Mouse (Mus musculus): Measurements from ENCODE around the gene Atf3. TPM values are rescaled to one million over a fixed set of nuclear protein-coding genes. Genes with fewer than 3 reads are reported as not detected.

Gene Atf3
- polyA plus RNA-seq, 1 experiment from 2014 or later: 1.8 TPM

DNA sequence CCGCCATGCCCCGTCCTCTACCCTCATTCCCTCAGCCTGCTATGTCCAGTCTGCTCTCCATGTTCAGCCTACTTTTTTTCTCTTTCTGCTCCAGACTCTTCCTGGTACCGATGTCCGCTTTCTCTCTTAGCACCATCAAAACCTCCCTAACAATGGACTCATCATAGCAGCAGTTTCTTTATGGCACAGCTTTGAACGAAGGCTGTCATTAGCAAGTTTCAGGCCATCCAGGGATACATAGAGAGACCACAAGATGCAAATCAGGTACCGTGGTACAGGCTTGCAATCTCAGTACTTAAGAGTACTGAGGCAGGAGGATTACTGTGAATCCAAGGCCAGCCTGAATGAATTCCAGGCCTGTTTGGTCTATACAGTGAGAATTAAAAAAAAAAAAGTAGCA, 25.1 kb downstream of the Atf3 start:
- no peak for ATAC-seq (ENCODE audit: low FRiP score, low TSS enrichment)
- H3K27me3 ChIP-seq (ENCODE audit: control insufficient read depth, insufficient read depth, low read length): no peaks in the 10 kb centered on the region
- no peak overlapping the region for H3K27ac ChIP-seq (replicated peaks; ENCODE audit: low read depth, low read length)
- no peaks in the 10 kb centered on the region for H3K36me3 ChIP-seq (ENCODE audit: control insufficient read depth, insufficient read depth, low read length)
- no peak for DNase-seq
- no peak overlapping the region for H3K4me2 ChIP-seq (ENCODE audit: low read length)
- H3K4me1 ChIP-seq (ENCODE audit: control insufficient read depth, insufficient read depth, low read length): no peaks in the 10 kb centered on the region
- 92% methylated on average over 6 of the region's 6 CpGs for WGBS
- H3K9ac ChIP-seq (replicated peaks; ENCODE audit: low read length): no peak overlapping the region
- H3K4me3 ChIP-seq (replicated peaks; ENCODE audit: low read depth, low read length): no peak overlapping the region
- no peaks in the 10 kb centered on the region for H3K9me3 ChIP-seq (ENCODE audit: control insufficient read depth, low read length)

DNA sequence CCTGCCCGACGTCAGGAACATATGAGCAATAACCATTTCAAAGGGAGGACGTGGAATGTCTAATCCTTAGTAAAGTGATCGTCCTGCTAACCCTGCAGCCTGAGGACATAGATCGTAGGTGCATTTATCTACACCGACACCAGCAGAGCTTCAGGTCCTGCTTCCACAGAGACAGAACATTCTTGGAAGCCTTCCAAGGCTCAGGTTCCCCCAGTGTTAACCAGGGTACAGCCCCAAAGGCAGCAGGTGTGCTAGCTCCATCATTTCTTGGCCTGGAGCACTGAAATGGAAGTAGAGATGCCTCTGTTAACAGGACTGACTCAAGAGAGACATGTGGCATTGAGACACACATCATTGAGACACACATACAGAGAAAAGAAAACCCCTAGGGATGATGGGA, 25.6 kb downstream of the Atf3 start:
- Histone ChIP-seq H3K4me2 (ENCODE audit: low read length) (no peak overlapping the region), H3K9me3 (ENCODE audit: control insufficient read depth, low read length) (no peaks in the 10 kb centered on the region), H3K36me3 (ENCODE audit: control insufficient read depth, insufficient read depth, low read length) (no peaks in the 10 kb centered on the region), H3K4me3 (replicated peaks; ENCODE audit: low read depth, low read length) (no peak overlapping the region), H3K27me3 (ENCODE audit: control insufficient read depth, insufficient read depth, low read length) (peaks cover 2% of the 10 kb centered on the region; the same call in 1 of the 2 replicates), H3K4me1 (ENCODE audit: control insufficient read depth, insufficient read depth, low read length) (no peaks in the 10 kb centered on the region), H3K9ac (replicated peaks; ENCODE audit: low read length) (no peak overlapping the region), H3K27ac (replicated peaks; ENCODE audit: low read depth, low read length) (no peak overlapping the region)
- ATAC-seq (ENCODE audit: low FRiP score, low TSS enrichment): no peak
- no peak for DNase-seq
- 40% methylated on average over 6 of the region's 6 CpGs for WGBS

DNA sequence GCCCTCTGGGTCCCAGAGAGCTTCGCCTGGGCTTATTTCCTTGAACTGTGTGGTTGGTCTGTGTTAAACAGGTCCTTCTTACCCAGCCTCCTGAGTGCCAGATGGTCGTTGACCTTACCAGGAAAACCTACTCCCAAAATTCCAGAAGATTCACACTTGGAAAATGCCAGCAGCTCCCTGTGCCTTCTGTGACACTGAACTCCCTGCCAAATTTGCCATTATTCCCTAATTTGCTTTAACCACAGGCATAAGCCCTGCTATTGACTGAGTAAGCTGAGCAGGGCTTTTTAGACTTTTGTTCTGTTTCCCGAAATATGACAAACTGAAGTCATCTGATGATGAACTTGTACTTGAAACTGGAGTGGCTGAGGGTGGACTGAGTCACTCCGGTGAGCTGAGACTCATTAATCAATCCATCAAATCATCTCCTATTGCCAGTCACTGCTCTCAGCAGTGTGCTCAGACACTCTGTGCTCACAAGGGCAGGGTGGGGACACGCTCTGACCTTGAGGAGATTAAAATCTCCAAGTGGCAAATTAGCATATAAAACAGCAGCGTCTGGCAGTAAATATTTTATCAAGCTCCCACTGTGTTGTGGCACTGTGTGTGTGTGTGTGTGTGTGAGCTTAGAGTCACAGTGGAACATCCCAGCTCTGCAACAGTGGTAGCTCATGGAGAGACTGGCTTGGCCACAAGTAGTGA, 28.0 kb downstream of the Atf3 start:
- no peak; the same call in 1 of the 2 replicates for ATAC-seq (ENCODE audit: low FRiP score, low TSS enrichment)
- Histone ChIP-seq H3K9ac (replicated peaks; ENCODE audit: low read length) (no peak overlapping the region), H3K9me3 (ENCODE audit: control insufficient read depth, low read length) (no peaks in the 10 kb centered on the region), H3K4me3 (replicated peaks; ENCODE audit: low read depth, low read length) (no peak overlapping the region), H3K27ac (replicated peaks; ENCODE audit: low read depth, low read length) (no peak overlapping the region), H3K4me2 (ENCODE audit: low read length) (no peak overlapping the region), H3K27me3 (ENCODE audit: control insufficient read depth, insufficient read depth, low read length) (peaks cover 24% of the 10 kb centered on the region), H3K4me1 (ENCODE audit: control insufficient read depth, insufficient read depth, low read length) (peaks cover 18% of the 10 kb centered on the region), H3K36me3 (ENCODE audit: control insufficient read depth, insufficient read depth, low read length) (no peaks in the 10 kb centered on the region)
- peak; percentile 17 for DNase-seq
- WGBS: 42% methylated on average over 6 of the region's 6 CpGs

DNA sequence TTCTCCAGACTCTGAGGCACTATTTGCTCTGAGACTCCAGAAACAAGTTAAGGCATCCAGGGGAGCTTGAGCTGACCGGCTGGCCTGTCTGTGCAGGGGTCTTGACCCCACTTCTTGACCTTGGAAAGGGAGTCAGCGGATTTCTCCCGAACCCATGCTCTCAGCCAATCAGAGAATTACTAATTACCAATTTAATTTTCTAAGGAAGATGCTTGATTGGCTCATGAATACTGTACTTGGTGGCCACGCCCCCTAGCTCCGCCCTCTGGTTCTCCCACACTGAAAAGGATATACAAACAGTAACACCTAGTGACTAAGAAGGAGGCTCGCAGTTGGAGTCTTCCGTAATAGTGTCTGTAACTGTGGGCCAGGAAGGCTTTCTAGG, 31.5 kb downstream of the Atf3 start:
- Histone ChIP-seq H3K4me1 (ENCODE audit: control insufficient read depth, insufficient read depth, low read length) (peaks cover 34% of the 10 kb centered on the region), H3K27ac (replicated peaks; ENCODE audit: low read depth, low read length) (no peak overlapping the region), H3K9me3 (ENCODE audit: control insufficient read depth, low read length) (no peaks in the 10 kb centered on the region), H3K36me3 (ENCODE audit: control insufficient read depth, insufficient read depth, low read length) (no peaks in the 10 kb centered on the region), H3K4me3 (replicated peaks; ENCODE audit: low read depth, low read length) (no peak overlapping the region), H3K4me2 (ENCODE audit: low read length) (peak overlapping the region; percentile 91; the same call in 1 of the 2 replicates), H3K9ac (replicated peaks; ENCODE audit: low read length) (no peak overlapping the region), H3K27me3 (ENCODE audit: control insufficient read depth, insufficient read depth, low read length) (peaks cover 53% of the 10 kb centered on the region)
- 4% methylated on average over 7 of the region's 7 CpGs for WGBS
- DNase-seq: peak; percentile 32
- no peak for ATAC-seq (ENCODE audit: low FRiP score, low TSS enrichment)

DNA sequence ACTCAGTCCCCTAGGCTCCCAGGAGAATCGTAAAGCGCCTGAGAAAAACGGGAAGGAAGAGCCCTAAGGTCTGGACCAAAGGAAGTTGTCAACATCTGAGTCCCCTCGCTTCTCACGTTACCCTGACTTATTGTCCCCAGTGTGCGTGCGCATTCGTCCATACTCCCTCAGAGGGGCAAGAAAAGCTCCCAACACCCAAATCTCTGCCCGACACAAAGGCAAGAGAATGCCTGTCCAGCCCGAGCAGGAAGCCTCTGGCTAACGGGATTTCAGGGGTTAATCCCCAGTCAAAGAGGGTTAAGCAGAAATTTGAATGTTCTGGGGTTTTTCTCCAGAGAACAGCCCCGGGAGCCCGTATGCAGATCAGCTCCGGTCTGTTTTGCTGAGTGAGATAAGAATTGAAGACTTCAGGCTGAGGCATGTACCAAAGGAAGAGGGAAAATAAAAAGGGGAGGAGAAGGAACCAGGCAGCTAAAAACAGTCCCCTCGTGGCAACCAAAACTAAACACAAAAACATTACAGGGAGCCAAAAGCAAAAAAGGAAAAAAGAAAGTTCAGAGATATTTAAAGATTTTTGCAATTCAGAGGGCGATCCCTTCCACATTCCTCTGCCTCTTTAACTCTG, 32.0 kb downstream of the Atf3 start:
- H3K27me3 ChIP-seq (ENCODE audit: control insufficient read depth, insufficient read depth, low read length): peaks cover 58% of the 10 kb centered on the region
- no peak for ATAC-seq (ENCODE audit: low FRiP score, low TSS enrichment)
- peaks cover 34% of the 10 kb centered on the region for H3K4me1 ChIP-seq (ENCODE audit: control insufficient read depth, insufficient read depth, low read length)
- peak overlapping the region; percentile 51 for H3K4me3 ChIP-seq (replicated peaks; ENCODE audit: low read depth, low read length)
- WGBS: under 1% methylated on average over 16 of the region's 16 CpGs
- H3K9ac ChIP-seq (replicated peaks; ENCODE audit: low read length): no peak overlapping the region
- peak overlapping the region; percentile 91 for H3K4me2 ChIP-seq (ENCODE audit: low read length)
- no peak overlapping the region for H3K27ac ChIP-seq (replicated peaks; ENCODE audit: low read depth, low read length)
- H3K36me3 ChIP-seq (ENCODE audit: control insufficient read depth, insufficient read depth, low read length): no peaks in the 10 kb centered on the region
- DNase-seq: peak; percentile 47
- no peaks in the 10 kb centered on the region for H3K9me3 ChIP-seq (ENCODE audit: control insufficient read depth, low read length)

DNA sequence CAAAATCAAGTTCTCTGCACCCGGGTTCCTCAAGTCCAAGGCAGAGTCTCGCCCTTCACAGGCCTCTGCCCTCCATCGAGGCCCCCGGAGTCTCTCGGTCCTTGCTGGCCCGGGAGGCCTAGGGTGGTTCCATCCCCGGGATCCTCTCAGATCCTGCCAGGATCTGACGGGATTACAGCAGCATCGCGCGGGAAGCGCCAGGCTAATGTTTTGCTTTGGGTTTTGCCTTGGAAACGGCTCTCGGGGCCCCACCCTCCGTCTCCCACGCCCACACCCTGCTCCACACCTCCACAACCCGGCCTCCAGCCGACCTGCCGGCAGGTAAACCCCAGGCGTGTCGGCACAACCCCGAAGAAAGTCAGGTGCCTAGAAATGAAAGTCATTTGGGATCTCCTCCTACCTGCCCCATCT, 33.0 kb downstream of the Atf3 start:
- Histone ChIP-seq H3K9me3 (ENCODE audit: control insufficient read depth, low read length) (no peaks in the 10 kb centered on the region), H3K27ac (replicated peaks; ENCODE audit: low read depth, low read length) (no peak overlapping the region), H3K4me3 (replicated peaks; ENCODE audit: low read depth, low read length) (peak overlapping the region; percentile 51), H3K27me3 (ENCODE audit: control insufficient read depth, insufficient read depth, low read length) (peaks cover 68% of the 10 kb centered on the region), H3K4me2 (ENCODE audit: low read length) (peak overlapping the region; percentile 91), H3K36me3 (ENCODE audit: control insufficient read depth, insufficient read depth, low read length) (no peaks in the 10 kb centered on the region), H3K9ac (replicated peaks; ENCODE audit: low read length) (no peak overlapping the region; the same call in 1 of the 2 replicates), H3K4me1 (ENCODE audit: control insufficient read depth, insufficient read depth, low read length) (peaks cover 34% of the 10 kb centered on the region)
- DNase-seq: peak; percentile 37
- ATAC-seq (ENCODE audit: low FRiP score, low TSS enrichment): no peak
- WGBS: 2% methylated on average over 22 of the region's 22 CpGs

DNA sequence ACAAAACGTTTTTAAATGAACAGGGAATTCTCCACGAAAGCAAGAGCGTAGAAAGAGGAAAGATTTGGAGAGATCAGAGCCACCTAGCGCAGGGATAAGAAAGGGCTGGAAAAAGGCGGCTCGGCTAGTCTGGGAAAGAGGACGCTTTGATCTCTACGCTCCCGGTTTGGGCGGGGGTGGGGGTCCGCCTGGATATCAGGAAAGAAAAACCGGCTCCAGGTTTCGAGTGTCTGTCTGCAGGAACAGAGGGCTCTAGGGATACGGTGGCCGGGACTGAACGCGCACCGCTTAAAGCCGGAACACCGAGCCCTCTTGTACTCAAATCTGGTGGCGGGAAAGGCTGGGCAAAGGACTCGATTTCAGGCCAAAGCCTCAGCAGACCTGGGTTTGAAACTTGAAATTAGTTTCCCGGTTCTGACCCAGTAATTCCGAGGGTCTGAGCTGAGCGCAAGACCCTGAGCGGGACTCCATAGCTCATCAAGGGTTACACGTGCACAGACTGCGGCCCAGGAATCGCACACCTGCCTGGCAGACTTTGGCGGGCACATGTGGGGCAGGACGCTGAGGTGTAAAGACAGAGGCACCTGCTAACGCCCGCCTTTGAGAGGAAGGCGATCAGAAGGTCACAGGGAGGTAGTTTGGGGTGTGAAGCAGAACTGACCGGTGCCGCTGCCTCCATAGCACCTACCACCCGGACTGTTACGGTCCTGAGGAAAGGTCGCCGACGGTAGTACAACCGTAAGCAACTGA, 33.6 kb downstream of the Atf3 start:
- ATAC-seq (ENCODE audit: low FRiP score, low TSS enrichment) (no peak), DNase-seq (peak; percentile 76)
- H3K36me3 ChIP-seq (ENCODE audit: control insufficient read depth, insufficient read depth, low read length): no peaks in the 10 kb centered on the region
- peak overlapping the region; percentile 91 for H3K4me2 ChIP-seq (ENCODE audit: low read length)
- no peaks in the 10 kb centered on the region for H3K9me3 ChIP-seq (ENCODE audit: control insufficient read depth, low read length)
- H3K27me3 ChIP-seq (ENCODE audit: control insufficient read depth, insufficient read depth, low read length): peaks cover 71% of the 10 kb centered on the region
- peaks cover 34% of the 10 kb centered on the region for H3K4me1 ChIP-seq (ENCODE audit: control insufficient read depth, insufficient read depth, low read length)
- 2% methylated on average over 42 of the region's 42 CpGs for WGBS
- no peak overlapping the region for H3K27ac ChIP-seq (replicated peaks; ENCODE audit: low read depth, low read length)
- peak overlapping the region; percentile 51 for H3K4me3 ChIP-seq (replicated peaks; ENCODE audit: low read depth, low read length)
- H3K9ac ChIP-seq (replicated peaks; ENCODE audit: low read length): no peak overlapping the region; the same call in 1 of the 2 replicates

DNA sequence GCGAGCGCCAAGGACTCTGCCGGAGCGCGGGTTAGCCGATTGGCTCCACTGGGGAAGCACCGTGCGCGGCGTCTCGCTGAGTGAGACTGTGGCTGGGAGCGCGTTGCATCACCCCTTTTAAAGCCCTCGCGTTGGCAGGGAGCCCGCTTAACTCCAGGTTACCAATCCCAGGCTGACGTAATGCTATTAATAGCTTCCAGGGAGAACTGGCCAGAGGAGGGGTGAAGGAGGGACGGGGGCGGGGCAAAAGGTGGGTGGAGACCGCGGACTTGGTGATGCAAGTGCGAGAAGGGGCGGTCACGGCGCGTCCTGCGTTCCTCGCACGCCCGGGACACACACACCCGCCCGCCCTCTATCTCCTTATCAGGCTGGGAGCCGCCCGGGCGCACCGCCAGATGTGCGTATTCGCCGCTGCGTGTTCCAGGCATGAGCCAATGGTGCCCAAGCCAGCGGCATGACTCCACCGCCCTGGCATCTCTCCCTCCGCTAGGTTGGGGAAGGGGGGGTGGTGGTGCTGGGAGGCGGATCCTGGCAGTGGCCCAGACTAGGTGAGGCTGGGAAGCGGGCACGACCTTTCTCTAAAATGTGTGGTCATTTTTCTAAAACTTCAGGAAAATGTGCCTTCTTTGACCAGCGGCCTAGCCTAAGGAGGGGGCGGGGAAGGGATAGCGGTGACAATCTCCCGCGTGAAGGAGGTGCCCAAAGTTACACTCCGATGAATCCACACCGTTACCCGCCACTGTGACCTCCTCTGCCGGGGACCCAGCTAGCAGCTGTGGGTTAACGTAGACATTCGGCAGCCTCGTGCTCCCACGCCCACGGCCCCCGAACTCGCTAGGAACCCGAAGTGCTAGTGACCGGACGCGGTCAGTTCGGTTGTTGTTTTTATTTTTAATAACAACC, 34.4 kb downstream of the Atf3 start:
- WGBS: under 1% methylated on average over 67 of the region's 67 CpGs
- H3K9me3 ChIP-seq (ENCODE audit: control insufficient read depth, low read length): no peaks in the 10 kb centered on the region
- peak overlapping the region; percentile 51 for H3K4me3 ChIP-seq (replicated peaks; ENCODE audit: low read depth, low read length)
- H3K4me1 ChIP-seq (ENCODE audit: control insufficient read depth, insufficient read depth, low read length): peaks cover 34% of the 10 kb centered on the region
- ATAC-seq (ENCODE audit: low FRiP score, low TSS enrichment): peak; percentile 82
- peak overlapping the region; percentile 91 for H3K4me2 ChIP-seq (ENCODE audit: low read length)
- no peak overlapping the region for H3K27ac ChIP-seq (replicated peaks; ENCODE audit: low read depth, low read length)
- peak overlapping the region; percentile 40; the same call in 1 of the 2 replicates for H3K9ac ChIP-seq (replicated peaks; ENCODE audit: low read length)
- peaks cover 71% of the 10 kb centered on the region for H3K27me3 ChIP-seq (ENCODE audit: control insufficient read depth, insufficient read depth, low read length)
- peak; percentile 89 for DNase-seq
- no peaks in the 10 kb centered on the region for H3K36me3 ChIP-seq (ENCODE audit: control insufficient read depth, insufficient read depth, low read length)
